Mouse (Mus musculus): ENCODE measurements at regions not wholly inside any gene's neighbourhood (a gene's known extent, or its start where the extent isn't known, plus 50 kb on each side); places are given as distances from the start of the nearest gene placed in this dataset.

DNA sequence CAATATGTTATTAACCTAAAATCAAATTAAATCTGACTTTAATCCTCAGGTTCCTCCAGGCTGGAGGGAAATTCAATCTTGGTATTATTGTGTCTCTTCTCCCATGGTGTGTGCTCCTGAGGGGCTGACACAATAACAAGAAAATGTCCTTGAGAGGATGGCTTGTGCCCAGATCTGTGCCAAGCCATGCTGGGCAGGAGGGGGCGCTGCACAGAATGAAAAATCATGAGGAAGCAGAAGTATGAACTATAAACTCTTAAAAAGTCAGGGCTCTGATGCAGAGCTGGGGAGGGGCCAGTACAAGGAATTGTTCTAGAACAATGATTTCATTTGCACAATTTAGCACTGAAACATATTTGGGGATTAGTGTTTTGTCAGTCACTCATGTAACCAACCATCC lies 312.5 kb upstream of the Kdm8 start:
- TF ChIP-seq CTCF (IDR thresholded peaks at IDR 0.05; ENCODE audit: insufficient read depth, low read length) (no peak), POLR2A (IDR thresholded peaks at IDR 0.05; ENCODE audit: borderline replicate concordance, extremely low read depth, low read depth, low read length) (no peak)
